Mouse (Mus musculus) bone marrow macrophage, adult 2 months (primary cell): ENCODE measurements at regions not wholly inside any gene's neighbourhood (a gene's known extent, or its start where the extent isn't known, plus 50 kb on each side); places are given as distances from the start of the nearest gene placed in this dataset.

Source experiments
- CTCF ChIP-seq: IDR thresholded peaks from 2 replicates; pipeline ENCODE4 v1.5.1; 2012; ENCODE audit warnings: low read depth, mild to moderate bottlenecking, low read length, moderate library complexity
- POLR2A ChIP-seq: IDR thresholded peaks from 2 replicates; pipeline ENCODE4 v1.6.1; 2012; ENCODE audit warnings: mild to moderate bottlenecking, low read depth, low read length, borderline replicate concordance

DNA sequence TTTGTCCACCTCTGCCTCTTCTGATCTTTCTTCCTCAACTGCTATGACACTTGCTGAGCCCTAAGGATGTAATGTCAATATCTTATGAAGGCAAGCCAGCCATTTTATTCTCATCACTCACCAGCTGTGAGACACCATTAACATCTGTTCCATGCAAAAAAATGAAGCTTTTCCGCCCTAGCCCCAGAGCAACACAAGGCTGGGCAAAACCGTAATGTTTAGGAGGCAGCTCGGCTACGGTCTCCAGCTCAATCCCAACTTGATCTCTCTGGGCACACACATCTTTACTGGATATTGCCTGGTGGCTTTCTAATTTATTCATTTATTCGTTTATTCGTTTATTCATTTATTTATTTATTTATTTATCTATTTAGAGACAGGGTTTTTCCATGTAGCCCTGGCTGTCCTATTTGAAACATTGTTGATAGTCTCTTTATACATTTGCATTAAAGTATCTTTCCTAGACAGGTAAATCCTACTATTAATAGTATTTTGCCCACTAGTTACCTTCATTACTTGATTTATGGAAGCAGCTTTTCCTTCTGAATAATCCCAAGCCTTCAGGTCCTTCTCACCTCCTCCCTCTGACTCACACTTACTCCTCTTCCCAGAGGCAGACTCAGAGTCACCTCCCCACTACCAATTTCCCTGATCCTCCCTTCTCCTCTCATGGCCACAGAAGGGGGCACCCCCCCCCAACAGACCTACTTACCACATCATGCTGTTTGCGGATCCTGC lies 99.9 kb upstream of the Cpm start:
- TF ChIP-seq POLR2A (no peak), CTCF (no peak)
